In genomic region chr9:96259017-96259512, GRCm38 (mm10) we compare ENCODE assay signal across 8 mouse cellular contexts.
DNase-seq lines count a peak whose midpoint lies in the region; ATAC-seq and TF ChIP-seq lines count a peak whose summit lies in the region.

No protein-coding gene starts in this region.

- H3K9ac ChIP-seq in forebrain, embryonic 14.5 days (ENCODE audit: low read length): peak overlapping the region; percentile 21; the same call in 1 of the 2 replicates
- H3K9ac ChIP-seq in intestine, embryonic 14.5 days (ENCODE audit: low read length): peak overlapping the region; percentile 36; the same call in 1 of the 2 replicates
- H3K9ac ChIP-seq in lung, embryonic 14.5 days: peak overlapping the region; percentile 46

- peak; percentile 25 for DNase-seq in right cerebral cortex, adult 18-20 months
- no peak for DNase-seq in right cerebral cortex, postnatal 36 days (ENCODE audit: low spot score in 2 of 2)
- DNase-seq in brain, adult 2 months (ENCODE audit: low read depth, low spot score): peak; percentile 80
- peak; percentile 87 for DNase-seq in forebrain, embryonic 14.5 days (ENCODE audit: low spot score)
- DNase-seq in intestine, embryonic 14.5 days (ENCODE audit: low spot score): peak; percentile 67
- peak; percentile 78 for DNase-seq in lung, embryonic 14.5 days
- no peak for DNase-seq in cerebellum, adult 11 months

- peak overlapping the region; percentile 36 for H3K4me2 ChIP-seq in forebrain, embryonic 14.5 days (ENCODE audit: low read length)
- H3K4me2 ChIP-seq in intestine, embryonic 14.5 days (ENCODE audit: low read length): peak overlapping the region; percentile 84
- H3K4me2 ChIP-seq in lung, embryonic 14.5 days: peak overlapping the region; percentile 62

- no peaks in the 10 kb centered on the region for H3K27me3 ChIP-seq in forebrain, embryonic 14.5 days (replicated peaks; ENCODE audit: control insufficient read depth, insufficient read depth, low read length)
- H3K27me3 ChIP-seq in intestine, embryonic 14.5 days (replicated peaks; ENCODE audit: control insufficient read depth, insufficient read depth, low read length): no peaks in the 10 kb centered on the region
- H3K27me3 ChIP-seq in lung, embryonic 14.5 days (ENCODE audit: insufficient read depth, low read length): no peaks in the 10 kb centered on the region

- no peaks in the 10 kb centered on the region for H3K36me3 ChIP-seq in forebrain, embryonic 14.5 days (ENCODE audit: control insufficient read depth, insufficient read depth, low read length)
- H3K36me3 ChIP-seq in intestine, embryonic 14.5 days (ENCODE audit: control insufficient read depth, insufficient read depth, low read length): no peaks in the 10 kb centered on the region
- no peaks in the 10 kb centered on the region for H3K36me3 ChIP-seq in lung, embryonic 14.5 days (ENCODE audit: insufficient read depth)

- ATAC-seq in forebrain, embryonic 14.5 days: peak; percentile 72
- ATAC-seq in intestine, embryonic 14.5 days (replicated peaks; ENCODE audit: low FRiP score, low TSS enrichment, low read depth): 0 out of 2 replicates have a peak, but pooled peaks have one; percentile 67
- 0 out of 2 replicates have a peak, but pooled peaks have one; percentile 74 for ATAC-seq in lung, embryonic 14.5 days (ENCODE audit: insufficient read depth)
- peak; percentile 51; the same call in 1 of the 2 replicates for ATAC-seq in neutrophil, adult 5-6 weeks (ENCODE audit: extremely low read depth, insufficient number of reproducible peaks, low FRiP score, poor library complexity, severe bottlenecking)

- under 1% methylated on average over 5 of the region's 5 CpGs for WGBS in forebrain, embryonic 14.5 days
- 4% methylated on average over 5 of the region's 5 CpGs for WGBS in intestine, embryonic 14.5 days
- WGBS in lung, embryonic 14.5 days: 2% methylated on average over 5 of the region's 5 CpGs

- TF ChIP-seq CTCF in lung, embryonic 14.5 days (IDR thresholded peaks at IDR 0.05; ENCODE audit: low read depth): no peak

- peaks cover 6% of the 10 kb centered on the region; the same call in 1 of the 2 replicates for H3K4me1 ChIP-seq in forebrain, embryonic 14.5 days (ENCODE audit: control insufficient read depth, insufficient read depth, low read length)
- H3K4me1 ChIP-seq in intestine, embryonic 14.5 days (replicated peaks; ENCODE audit: control insufficient read depth, insufficient read depth, low read length): peaks cover 3% of the 10 kb centered on the region; the same call in 1 of the 2 replicates
- H3K4me1 ChIP-seq in lung, embryonic 14.5 days (ENCODE audit: insufficient read depth): no peaks in the 10 kb centered on the region

- H3K4me3 ChIP-seq in forebrain, embryonic 14.5 days (ENCODE audit: low read depth, low read length): peak overlapping the region; percentile 32
- peak overlapping the region; percentile 45 for H3K4me3 ChIP-seq in intestine, embryonic 14.5 days (ENCODE audit: low read depth, low read length)
- peak overlapping the region; percentile 43 for H3K4me3 ChIP-seq in lung, embryonic 14.5 days (ENCODE audit: low read depth, low read length)

- no peaks in the 10 kb centered on the region for H3K9me3 ChIP-seq in forebrain, embryonic 14.5 days (replicated peaks; ENCODE audit: control insufficient read depth, low read length)
- no peaks in the 10 kb centered on the region for H3K9me3 ChIP-seq in intestine, embryonic 14.5 days (ENCODE audit: control insufficient read depth, low read length)
- no peaks in the 10 kb centered on the region for H3K9me3 ChIP-seq in lung, embryonic 14.5 days (ENCODE audit: low read depth, low read length)

- peak overlapping the region; percentile 5; the same call in 1 of the 2 replicates for H3K27ac ChIP-seq in forebrain, embryonic 14.5 days (ENCODE audit: low read depth, low read length)
- no peak overlapping the region for H3K27ac ChIP-seq in intestine, embryonic 14.5 days (ENCODE audit: low read depth)
- H3K27ac ChIP-seq in lung, embryonic 14.5 days (ENCODE audit: low read depth): peak overlapping the region; percentile 58; the same call in 1 of the 2 replicates

Comparison
In these comparisons a context has a peak if more than half of its experiments do, and no peak if none do; other contexts are left out.
1. DNase-seq: peak in right cerebral cortex, adult 18-20 months (single experiment), brain, adult 2 months (single experiment), forebrain, embryonic 14.5 days (single experiment), intestine, embryonic 14.5 days (single experiment) and lung, embryonic 14.5 days (single experiment); none in right cerebral cortex, postnatal 36 days (0 of 2) and cerebellum, adult 11 months (single experiment).
2. Peak in every context shown above with its lines, with median percentiles within 50 percentile points of each other: ATAC-seq, H3K4me2 ChIP-seq, H3K4me3 ChIP-seq and H3K9ac ChIP-seq.